Mouse (Mus musculus) spleen, adult 2 months (tissue): ENCODE measurements at regions not wholly inside any gene's neighbourhood (a gene's known extent, or its start where the extent isn't known, plus 50 kb on each side); places are given as distances from the start of the nearest gene placed in this dataset.

Experiments used
- CTCF ChIP-seq: fragments of 200-500 bp; IDR thresholded peaks from 2 replicates; pipeline ENCODE4 v1.5.1; 2011; ENCODE audit warnings: mild to moderate bottlenecking, inconsistent platforms; ENCODE audit not compliant: insufficient read depth, insufficient read length, insufficient replicate concordance; ENCODE audit errors: extremely low read depth
- POLR2A ChIP-seq: fragments of 200-500 bp; IDR thresholded peaks from 2 replicates; pipeline ENCODE4 v1.6.1; 2011; ENCODE audit warnings: low read depth, low read length, inconsistent platforms

DNA sequence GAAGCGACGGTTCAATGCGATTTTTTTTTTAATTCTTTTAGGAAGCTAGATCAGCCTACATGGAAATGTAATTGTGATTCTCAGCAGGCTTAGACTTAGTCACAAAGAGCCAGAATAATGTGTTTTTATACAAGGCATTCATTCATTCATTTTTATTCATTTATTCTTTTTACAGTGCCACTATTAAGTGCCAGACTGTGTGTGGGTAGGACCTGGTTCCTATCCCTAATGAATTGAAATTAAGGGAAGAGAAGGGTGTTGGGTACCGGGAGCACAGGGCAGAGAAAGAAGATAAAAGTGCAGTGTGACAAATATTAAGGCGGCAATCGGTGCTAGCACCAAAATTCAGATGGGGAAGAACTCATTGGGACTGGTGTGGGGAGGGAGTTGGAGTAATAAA, 94.8 kb upstream of the Abca1 start:
- TF ChIP-seq CTCF (no peak), POLR2A (no peak)
